In genomic region chr3:65647592-65647991, GRCm38 (mm10) we compare ENCODE assay signal across 19 mouse cellular contexts. TPM values are rescaled to one million over a fixed set of nuclear protein-coding genes. Genes with fewer than 3 reads are reported as not detected.
DNase-seq lines count a peak whose midpoint lies in the region; ATAC-seq lines count a peak whose summit lies in the region.
"Had no signal": no experiment of that assay in that cellular context is flagged by ENCODE, and none has a peak within 500 bp of the region (broad histone marks: within the 10 kb centered on the region; RNA-seq: fewer than 3 reads in every experiment).

No protein-coding gene starts in this region.

- no peaks in the 10 kb centered on the region for H3K27me3 ChIP-seq in lung, embryonic 15.5 days
- H3K27me3 ChIP-seq in embryonic facial prominence, embryonic 11.5 days (ENCODE audit: control insufficient read depth, insufficient read depth, low read length) = no peaks in the 10 kb centered on the region
- H3K27me3 ChIP-seq: heart, embryonic 13.5 days; hindbrain, embryonic 15.5 days had no signal

- no peak overlapping the region for H3K27ac ChIP-seq in lung, embryonic 15.5 days
- no peak overlapping the region for H3K27ac ChIP-seq in embryonic facial prominence, embryonic 11.5 days (replicated peaks; ENCODE audit: low read depth, low read length)
- H3K27ac ChIP-seq: forebrain, embryonic 10.5 days; heart, embryonic 13.5 days; hindbrain, embryonic 15.5 days had no signal

- H3K9me3 ChIP-seq in lung, embryonic 15.5 days = no peaks in the 10 kb centered on the region
- no peaks in the 10 kb centered on the region for H3K9me3 ChIP-seq in embryonic facial prominence, embryonic 11.5 days (replicated peaks; ENCODE audit: control insufficient read depth, low read length)
- H3K9me3 ChIP-seq: forebrain, embryonic 10.5 days; heart, embryonic 13.5 days; hindbrain, embryonic 15.5 days had no signal

- no peak overlapping the region for H3K4me2 ChIP-seq in lung, embryonic 15.5 days
- no peak overlapping the region for H3K4me2 ChIP-seq in embryonic facial prominence, embryonic 11.5 days (ENCODE audit: low read depth, low read length)
- H3K4me2 ChIP-seq: heart, embryonic 13.5 days; hindbrain, embryonic 15.5 days had no signal

- 33% methylated on average over 8 of the region's 8 CpGs for WGBS in lung, embryonic 15.5 days
- WGBS in embryonic facial prominence, embryonic 11.5 days = 49% methylated on average over 8 of the region's 8 CpGs

- H3K9ac ChIP-seq in lung, embryonic 15.5 days = no peak overlapping the region
- no peak overlapping the region for H3K9ac ChIP-seq in embryonic facial prominence, embryonic 11.5 days (replicated peaks; ENCODE audit: low read length)
- H3K9ac ChIP-seq: heart, embryonic 13.5 days; hindbrain, embryonic 15.5 days had no signal

- no peak for DNase-seq in lung, adult 18-20 months
- DNase-seq in retina, postnatal 1 day = peak; percentile 26
- no peak for DNase-seq in retina, embryonic 14.5 days (ENCODE audit: low spot score)
- peak; percentile 31 for DNase-seq in embryonic facial prominence, embryonic 11.5 days (ENCODE audit: low spot score)
- no peak for DNase-seq in thymus, postnatal 36 days
- DNase-seq in kidney, postnatal 14 days = no peak
- DNase-seq: adrenal gland, postnatal 10 days; cerebellum, adult 11-12 months; cerebellum, adult 9-10 months; cerebellum, postnatal 25 days; gastrocnemius, postnatal 36 days; heart, adult 11 months; heart, postnatal 36 days had no signal

- H3K4me3 ChIP-seq in lung, embryonic 15.5 days = no peak overlapping the region
- no peak overlapping the region for H3K4me3 ChIP-seq in embryonic facial prominence, embryonic 11.5 days (ENCODE audit: low read depth, low read length)
- H3K4me3 ChIP-seq: erythroblast, embryonic 14.5 days; forebrain, embryonic 10.5 days; heart, embryonic 13.5 days; hindbrain, embryonic 15.5 days had no signal

- ATAC-seq in lung, embryonic 15.5 days (ENCODE audit: borderline replicate concordance, extremely low read depth, low FRiP score, low TSS enrichment) = peak; percentile 49; the same call in 1 of the 2 replicates
- ATAC-seq in embryonic facial prominence, embryonic 11.5 days (replicated peaks; ENCODE audit: insufficient number of reproducible peaks, low FRiP score, low TSS enrichment, low read depth) = no peak
- ATAC-seq: forebrain, embryonic 14.5 days had no signal

- 0 out of 2 replicates have a peak, but pooled peaks cover 9% of the 10 kb centered on the region for H3K4me1 ChIP-seq in lung, embryonic 15.5 days
- no peaks in the 10 kb centered on the region for H3K4me1 ChIP-seq in embryonic facial prominence, embryonic 11.5 days (ENCODE audit: control insufficient read depth, insufficient read depth, low read length)
- H3K4me1 ChIP-seq: heart, embryonic 13.5 days; hindbrain, embryonic 15.5 days had no signal

- H3K36me3 ChIP-seq in lung, embryonic 15.5 days = no peaks in the 10 kb centered on the region
- no peaks in the 10 kb centered on the region for H3K36me3 ChIP-seq in embryonic facial prominence, embryonic 11.5 days (replicated peaks; ENCODE audit: control insufficient read depth, insufficient read depth, low read depth, low read length)
- H3K36me3 ChIP-seq: forebrain, embryonic 10.5 days; heart, embryonic 13.5 days; hindbrain, embryonic 15.5 days had no signal

RNA-seq across cellular contexts. Expression of gene Lekr1, which starts 18.4 kb away (rescaled TPM):
- 8.7 and 9.7 TPM in 2 replicates for polyA plus RNA-seq in lung, embryonic 15.5 days (2015; fragmentation: Nextera tagmentation; extraction: Ambion mirVana)
- polyA plus RNA-seq in embryonic facial prominence, embryonic 11.5 days (2014; fragmentation: Nextera tagmentation; extraction: Ambion mirVana) = 8.7 and 9.3 TPM in 2 replicates
- polyA plus RNA-seq: erythroblast, embryonic 14.5 days had no signal

Comparison
In these comparisons a context has a peak if more than half of its experiments do, and no peak if none do; other contexts are left out.
1. DNase-seq: peak in retina, postnatal 1 day (single experiment) and embryonic facial prominence, embryonic 11.5 days (single experiment); none in lung, adult 18-20 months (0 of 2), retina, embryonic 14.5 days (single experiment), thymus, postnatal 36 days (0 of 2) and kidney, postnatal 14 days (single experiment).